Mouse (Mus musculus): Measurements from ENCODE around the gene Rplp0. TPM values are rescaled to one million over a fixed set of nuclear protein-coding genes. Genes with fewer than 3 reads are reported as not detected.

Gene Rplp0
- total RNA-seq, 2 experiments from 2014 or later: 780 to 872 TPM

DNA sequence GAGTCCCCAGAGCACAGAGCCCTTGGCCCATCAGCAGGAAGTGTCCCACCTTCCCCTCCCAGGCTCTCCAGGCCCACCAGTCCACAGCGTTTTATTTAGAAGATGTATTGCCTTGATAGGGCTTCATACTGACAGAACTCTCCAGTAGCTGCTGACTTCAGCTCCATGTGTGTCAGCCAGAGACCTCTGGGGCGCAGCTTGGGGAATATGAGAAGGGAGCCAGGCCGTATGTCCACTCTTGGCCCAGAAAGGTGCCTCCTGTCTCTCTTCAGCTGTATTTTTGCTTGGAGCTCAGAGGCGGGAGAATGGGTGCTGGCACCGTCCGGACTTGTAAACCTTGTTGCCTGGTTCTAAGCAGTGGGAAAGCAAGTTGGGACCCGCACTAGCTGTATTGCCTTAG is 11.8 kb upstream of the Rplp0 start:
- no peak for DNase-seq
- intact Hi-C loops (cut with DNase I; ENCODE audit: low total_unique reads): no loop called here

DNA sequence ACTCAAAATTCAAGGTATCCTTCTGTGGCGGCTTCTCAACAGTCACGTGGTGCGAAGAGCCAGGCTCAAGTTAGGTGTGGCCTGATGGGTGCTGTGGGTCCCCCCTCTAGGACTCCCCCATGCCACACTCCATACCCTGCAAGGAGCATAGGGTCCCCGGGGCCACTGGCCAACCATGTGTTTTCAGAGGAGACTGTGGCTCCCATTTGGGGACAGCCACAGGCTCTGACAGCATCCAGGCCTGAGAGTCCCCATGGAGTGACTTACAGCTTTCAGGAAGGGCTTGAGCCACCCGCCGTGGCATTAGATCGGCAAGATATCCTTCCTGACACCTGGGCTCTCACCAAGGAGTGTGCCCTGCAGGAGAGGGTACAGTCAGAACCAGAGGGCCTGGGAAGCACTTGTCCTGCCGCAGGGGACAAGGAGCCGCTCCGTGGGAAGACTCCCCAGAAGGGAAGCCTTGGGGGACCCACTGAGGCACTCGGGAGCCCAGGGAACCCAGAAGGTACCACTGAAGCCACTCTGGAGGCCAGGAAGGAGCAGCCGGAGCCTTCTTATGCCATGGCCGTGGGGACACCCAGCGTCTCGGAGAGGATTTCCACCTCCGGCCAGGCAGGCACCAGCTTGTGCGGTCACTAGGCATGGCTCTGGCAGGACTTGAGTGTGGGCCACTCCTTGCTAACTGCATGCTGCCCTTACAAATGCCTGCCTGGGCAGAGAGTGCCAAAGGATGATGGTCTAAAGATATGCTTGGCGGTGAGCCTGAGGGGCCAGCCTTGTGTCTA is 10.6 kb upstream of the Rplp0 start:
- no peak for DNase-seq
- intact Hi-C loops (cut with DNase I; ENCODE audit: low total_unique reads): no loop called here

DNA sequence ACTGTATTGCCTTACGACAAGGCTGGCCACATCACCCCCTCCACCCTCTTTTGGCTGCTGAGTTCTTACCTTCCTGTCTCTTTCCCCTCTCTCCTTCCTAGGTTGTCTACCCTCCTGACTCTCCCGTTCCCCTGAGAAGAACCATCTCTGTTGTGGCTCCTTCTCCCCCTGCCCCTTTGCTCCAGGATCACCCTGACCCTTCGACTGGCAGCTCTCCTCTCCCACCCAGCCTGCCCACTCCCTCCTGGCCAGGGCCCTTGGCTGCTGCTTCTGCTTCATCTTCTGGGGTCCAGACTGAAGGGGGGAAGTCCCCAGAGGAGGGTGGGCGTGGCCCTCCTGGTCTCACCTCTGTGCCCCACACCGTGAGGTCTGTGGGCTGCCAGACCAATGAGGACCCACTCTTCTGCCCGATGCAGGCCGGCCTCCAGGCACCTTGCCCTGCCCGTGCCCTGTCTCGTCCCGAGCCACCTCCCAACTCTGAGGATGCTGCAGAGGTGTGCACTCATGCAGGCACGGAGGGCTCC is 8.7 kb upstream of the Rplp0 start:
- intact Hi-C loops (cut with DNase I; ENCODE audit: low total_unique reads): loop anchor here (5.0 kb wide), 1 partner anchor 48 kb away; no protein-coding TSS in a partner anchor

DNA sequence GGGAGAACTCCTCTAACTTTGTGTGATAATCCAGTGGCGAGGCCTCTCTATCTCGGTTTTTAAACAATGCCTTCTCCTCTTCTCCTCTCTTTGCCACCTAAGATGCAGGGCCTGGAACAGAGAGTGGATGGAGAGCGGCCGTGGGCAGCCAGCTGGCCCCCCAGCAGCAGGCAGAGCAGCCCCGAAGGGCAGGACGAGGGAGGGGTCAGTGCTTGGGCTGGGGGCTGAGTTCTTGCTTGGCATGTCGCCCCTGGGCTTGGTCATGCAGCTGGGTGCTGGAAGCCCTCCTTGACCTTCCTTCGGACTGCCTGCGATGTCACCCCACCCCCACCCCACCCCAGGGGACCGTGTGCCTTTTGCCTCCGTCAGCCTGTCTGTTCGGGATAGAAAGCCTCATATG is 7.9 kb upstream of the Rplp0 start:
- no peak for DNase-seq
- intact Hi-C loops (cut with DNase I; ENCODE audit: low total_unique reads): loop anchor here (5.0 kb wide), 1 partner anchor 49 kb away; no protein-coding TSS in a partner anchor

More for the DNA sequence above, 8.7 kb upstream of the Rplp0 start:
- DNase-seq: no peak

DNA sequence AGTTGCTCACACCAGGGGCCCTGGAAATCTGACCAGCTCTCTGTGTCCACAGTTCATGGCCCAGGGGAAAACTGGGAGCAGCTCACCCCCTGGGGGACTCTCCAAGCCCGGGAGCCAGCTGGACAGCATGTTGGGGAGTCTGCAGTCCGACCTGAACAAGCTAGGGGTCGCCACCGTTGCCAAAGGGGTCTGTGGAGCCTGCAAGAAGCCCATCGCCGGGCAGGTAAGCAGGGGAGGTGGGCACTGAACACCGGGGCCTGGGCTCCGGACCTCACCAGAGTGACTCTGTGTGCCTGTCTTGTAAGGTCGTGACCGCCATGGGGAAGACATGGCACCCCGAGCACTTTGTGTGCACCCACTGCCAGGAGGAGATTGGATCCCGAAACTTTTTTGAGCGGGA is 7.5 kb upstream of the Rplp0 start:
- intact Hi-C loops (cut with DNase I; ENCODE audit: low total_unique reads): loop anchor here (5.0 kb wide), 1 partner anchor 49 kb away; no protein-coding TSS in a partner anchor
- DNase-seq: no peak

DNA sequence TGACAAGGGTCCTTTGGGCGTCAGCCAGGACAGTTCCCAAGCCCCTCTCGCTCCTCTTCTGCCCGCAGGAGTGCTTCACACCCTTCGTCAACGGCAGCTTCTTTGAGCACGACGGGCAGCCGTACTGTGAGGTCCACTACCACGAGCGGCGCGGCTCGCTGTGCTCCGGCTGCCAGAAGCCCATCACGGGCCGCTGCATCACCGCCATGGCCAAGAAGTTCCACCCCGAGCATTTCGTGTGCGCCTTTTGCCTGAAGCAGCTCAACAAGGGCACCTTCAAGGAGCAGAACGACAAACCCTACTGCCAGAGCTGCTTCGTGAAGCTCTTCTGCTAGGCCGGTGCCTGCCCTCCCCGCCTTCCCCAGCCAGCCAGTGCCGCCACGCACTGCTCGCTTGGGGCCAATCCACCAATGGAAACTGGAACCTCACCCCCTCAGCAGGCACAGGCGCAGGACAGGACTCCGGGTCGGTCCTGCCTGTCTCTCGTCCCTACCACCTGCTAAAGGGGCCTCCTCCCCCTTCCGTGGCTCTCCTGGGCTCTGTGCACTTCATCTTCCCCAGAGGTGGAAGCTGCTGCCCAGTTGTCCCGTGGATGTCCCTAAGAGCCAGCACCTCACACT is 5.4 kb upstream of the Rplp0 start:
- DNase-seq: no peak
- intact Hi-C loops (cut with DNase I; ENCODE audit: low total_unique reads): loop anchor here (5.0 kb wide), 1 partner anchor 52 kb away; no protein-coding TSS in a partner anchor

DNA sequence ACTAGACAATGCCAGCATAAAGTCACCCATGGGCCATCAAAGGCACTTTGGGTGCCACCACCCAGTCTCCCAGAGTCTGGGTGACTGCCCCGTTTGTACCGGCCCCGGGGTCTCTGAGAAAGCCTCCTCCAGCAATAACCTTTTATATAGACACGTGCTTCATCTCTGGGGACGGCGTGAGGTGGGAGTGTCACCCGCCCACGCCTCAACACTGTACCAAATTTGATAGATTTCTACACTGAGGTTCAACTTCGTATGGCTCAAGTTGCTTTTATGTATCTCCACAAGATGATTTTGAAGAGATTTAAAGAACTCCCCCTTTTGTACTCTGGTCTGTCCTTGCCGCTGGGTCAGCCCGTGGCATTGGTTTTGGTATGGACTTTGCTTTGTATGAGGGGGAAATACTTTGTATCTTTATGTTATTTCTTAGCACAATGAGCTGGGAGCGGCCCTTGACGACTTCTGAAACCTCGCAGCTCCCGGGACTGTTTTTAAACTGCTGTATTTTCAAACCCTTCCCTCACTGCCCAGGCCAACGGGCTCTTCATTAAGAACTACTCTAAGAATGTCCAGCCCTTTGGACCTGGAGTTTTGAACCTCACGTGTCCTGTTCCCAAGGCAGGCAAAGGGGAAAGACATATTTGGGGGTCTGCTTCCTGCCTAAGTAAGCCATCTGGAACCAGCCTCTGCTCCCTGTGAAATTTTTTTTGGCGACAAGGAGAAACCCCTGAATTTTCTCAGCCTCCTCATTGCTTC is 4.6 kb upstream of the Rplp0 start:
- no peak for DNase-seq
- intact Hi-C loops (cut with DNase I; ENCODE audit: low total_unique reads): loop anchor here (5.0 kb wide), 1 partner anchor 52 kb away; no protein-coding TSS in a partner anchor

DNA sequence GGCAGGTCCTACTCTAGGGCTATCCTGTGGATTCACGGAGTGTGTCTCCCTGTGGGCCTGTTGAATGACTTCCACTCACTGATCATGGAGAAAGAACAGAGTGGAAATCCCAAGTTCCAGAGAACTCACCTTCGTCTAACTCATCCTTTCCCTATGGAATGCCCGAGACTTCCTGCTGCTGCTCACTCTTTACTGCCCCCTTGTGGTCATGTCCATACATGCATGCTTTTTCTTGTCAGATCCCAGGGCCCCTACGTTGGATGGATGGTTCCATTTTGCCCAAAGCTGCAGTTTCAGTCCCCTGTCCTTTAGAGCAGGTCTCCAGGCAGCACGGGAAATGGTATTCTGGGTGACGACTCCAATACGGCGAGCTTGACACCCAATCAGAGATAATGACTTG is 3.0 kb upstream of the Rplp0 start:
- peak; percentile 67 for DNase-seq
- intact Hi-C loops (cut with DNase I; ENCODE audit: low total_unique reads): no loop called here

DNA sequence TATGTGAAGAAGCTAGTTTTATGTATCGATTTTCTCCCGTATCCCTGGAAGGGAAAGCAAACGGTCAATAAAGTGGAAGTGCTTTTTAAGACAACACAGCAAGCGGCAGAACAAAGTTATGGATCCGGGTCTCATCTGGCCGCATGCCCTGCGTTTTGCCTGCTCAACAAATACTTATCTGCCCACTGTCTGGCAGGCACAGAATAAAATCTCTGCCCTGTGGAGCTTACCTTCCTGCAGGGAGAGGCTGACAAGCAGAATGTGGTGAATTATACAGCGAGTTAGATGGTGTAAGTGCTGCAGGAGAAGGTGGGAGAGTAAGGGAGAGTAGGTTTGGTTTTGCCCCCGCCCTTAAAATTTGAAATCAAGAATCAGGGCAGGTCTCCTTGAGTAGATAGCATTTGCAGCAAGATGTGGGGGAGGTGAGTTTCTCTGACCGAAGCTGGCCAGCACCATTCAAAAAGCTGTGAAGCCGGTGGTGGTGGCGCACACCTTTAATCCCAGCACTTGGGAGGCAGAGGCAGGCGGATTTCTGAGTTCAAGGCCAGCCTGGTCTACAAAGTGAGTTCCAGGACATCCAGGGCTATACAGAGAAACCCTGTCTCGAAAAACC is 979 bp upstream of the Rplp0 start:
- no peak for DNase-seq
- intact Hi-C loops (cut with DNase I; ENCODE audit: low total_unique reads): no loop called here

DNA sequence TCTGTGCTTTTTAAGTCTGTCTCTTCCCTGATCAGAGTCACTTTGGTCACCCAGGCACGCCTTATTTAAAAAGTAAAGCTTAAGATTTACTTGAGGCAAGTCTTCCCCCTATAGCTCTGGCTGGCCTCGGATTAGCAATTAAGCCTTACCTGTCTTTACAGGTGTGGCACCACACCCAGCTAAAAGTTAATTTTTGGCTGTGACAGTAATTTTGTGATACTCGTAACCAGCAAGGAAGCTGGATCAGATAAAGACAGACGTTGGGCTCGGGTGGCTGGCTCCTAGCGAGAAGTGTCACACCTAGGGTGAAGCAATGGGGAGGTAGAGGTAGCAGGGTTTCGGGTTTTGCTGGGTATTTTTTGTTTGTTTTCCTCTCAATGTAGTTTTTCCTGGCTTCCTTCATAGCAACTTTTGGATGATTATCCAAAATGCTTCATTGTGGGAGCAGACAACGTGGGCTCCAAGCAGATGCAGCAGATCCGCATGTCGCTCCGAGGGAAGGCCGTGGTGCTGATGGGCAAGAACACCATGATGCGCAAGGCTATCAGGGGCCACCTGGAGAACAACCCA is 1.2 kb downstream of the Rplp0 start:
- DNase-seq: no peak
- intact Hi-C loops (cut with DNase I; ENCODE audit: low total_unique reads): no loop called here

DNA sequence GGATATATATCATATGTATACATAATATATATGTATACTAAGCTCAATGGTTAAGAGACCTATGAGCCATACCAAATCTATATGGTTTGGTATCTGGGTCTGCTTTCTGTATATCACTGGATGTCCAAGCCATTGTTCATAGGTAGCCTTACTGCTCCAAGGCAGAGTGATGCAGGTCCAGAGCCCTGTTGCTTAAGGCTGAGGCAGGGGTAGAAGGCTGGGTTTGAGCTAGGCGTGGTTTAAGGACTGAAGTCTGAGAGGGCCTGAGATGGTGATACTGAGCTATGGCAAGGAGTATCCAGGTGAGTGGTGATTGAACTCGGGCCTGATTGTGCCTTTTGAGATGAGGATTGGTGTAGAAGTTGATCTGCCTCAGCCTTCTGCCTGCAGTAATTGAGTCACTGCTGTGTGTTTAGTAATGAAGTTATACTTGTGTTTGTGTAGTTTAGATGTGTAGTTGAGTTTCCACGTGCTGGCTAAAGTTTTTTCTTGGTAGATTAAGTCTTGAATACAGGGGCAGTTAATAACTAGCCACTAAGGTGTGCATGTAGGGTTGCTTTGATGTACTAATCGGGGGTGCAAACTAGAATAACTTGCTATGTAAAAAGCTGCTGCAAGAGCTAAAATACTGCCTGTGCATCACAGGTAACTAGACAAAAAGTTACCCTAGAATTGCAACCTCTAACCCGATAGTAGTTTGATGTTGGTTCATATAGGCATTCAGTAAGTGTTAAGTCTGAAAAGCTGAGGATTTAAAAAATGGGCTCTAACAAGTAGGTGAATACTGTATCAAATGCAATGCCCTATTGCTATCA is 4.7 kb downstream of the Rplp0 start:
- intact Hi-C loops (cut with DNase I; ENCODE audit: low total_unique reads): no loop called here
- no peak for DNase-seq

DNA sequence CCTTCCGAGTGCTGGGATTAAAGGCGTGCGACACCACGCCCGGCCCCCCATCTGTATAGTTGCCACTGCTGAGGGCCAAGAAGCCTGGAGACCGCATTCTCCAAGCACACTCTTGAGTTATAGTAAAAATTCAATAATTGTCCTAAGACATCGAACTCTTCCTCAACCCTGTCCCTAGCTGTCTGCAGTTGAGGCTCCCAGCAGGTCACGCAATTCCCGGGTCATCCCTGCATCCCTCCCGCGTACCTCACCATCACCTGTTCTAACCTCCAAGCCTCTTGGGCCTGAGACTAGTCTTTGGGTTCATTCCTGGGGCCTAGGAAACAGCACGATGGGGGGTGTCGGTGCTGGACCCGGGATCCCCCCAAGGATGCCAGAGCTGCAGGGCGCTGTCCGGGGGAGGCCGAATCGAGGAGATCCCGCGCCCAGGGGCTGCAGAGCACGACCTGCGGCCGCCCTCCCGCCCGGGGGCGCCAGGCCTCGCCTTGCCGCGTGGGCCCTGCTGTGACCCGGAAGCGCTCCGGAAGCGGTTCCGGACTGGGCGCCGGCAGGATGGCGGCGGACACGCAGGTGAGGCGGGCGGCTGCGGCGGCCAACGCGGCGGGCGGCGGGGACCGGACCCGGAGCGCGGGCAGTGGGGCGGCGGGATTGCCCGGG is 5.6 kb downstream of the Rplp0 start, which contains the start of gene Gcn1l1:
Gene Gcn1l1, plus strand, starts transcription at position 518 of the 657 bp plus-strand sequence.
- DNase-seq: peak; percentile 82

DNA sequence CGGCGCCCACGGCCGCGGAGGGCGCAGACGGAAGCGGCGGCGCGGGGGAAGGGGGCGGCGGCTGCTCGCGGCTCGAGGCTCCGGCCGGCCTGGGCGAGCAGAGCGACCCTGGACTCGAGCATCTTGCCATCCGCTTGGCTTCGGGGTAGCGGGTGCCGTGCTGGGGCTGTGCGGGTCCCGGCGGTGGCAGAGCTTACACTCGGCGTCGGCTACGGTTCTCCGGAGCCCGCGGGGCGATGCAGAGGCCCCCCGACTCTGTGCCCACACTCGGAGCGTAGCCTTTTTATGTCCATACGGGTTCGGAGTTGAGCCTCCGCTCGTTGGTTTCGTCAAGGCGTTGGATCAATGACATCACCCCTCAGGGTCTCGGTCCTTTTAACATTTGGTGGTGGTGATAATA is 6.1 kb downstream of the Rplp0 start:
- no peak for DNase-seq
- intact Hi-C loops (cut with DNase I; ENCODE audit: low total_unique reads): no loop called here

More for the DNA sequence above, 5.6 kb downstream of the Rplp0 start, which contains the start of gene Gcn1l1:
- intact Hi-C loops (cut with DNase I; ENCODE audit: low total_unique reads): no loop called here

DNA sequence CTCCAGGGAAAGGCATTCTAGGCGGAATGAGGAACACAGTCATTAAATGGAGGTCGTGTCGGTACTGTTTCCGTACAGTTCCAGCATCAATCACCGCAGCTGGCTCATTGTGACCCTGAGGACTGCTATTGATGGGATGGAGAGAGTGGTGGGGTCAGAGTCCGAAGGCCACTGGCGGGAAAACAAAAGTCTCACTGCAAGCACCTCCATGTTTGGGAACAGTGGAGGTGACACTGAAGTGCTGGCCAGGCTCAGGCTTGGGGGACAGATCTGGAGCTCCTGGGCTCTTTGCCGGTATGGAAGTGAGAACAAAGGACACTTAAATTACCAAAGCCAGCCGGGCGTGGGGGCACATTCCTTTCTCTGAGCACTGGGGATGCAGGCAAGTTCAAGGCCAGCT is 9.4 kb downstream of the Rplp0 start:
- intact Hi-C loops (cut with DNase I; ENCODE audit: low total_unique reads): no loop called here
- no peak for DNase-seq

DNA sequence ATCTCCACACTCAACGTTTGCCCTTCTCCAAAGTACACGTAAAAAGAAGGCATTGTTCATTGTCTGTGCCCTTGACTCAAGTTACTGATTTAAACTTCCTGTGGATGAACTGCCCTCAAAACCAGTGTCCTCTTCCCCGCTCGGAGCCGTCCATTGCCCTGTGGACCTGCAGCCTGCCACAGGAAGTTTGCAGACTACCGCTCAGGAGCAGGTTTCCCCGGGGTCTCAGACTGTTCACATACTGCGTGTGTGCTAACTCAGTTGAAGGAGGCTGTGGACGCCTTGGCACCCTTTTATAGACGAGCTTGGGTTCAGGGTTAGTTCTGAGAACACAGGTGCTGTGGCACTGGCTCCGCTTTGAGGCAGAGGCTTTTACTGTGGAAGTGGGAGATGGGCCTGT is 10.0 kb downstream of the Rplp0 start:
- intact Hi-C loops (cut with DNase I; ENCODE audit: low total_unique reads): no loop called here
- DNase-seq: no peak

DNA sequence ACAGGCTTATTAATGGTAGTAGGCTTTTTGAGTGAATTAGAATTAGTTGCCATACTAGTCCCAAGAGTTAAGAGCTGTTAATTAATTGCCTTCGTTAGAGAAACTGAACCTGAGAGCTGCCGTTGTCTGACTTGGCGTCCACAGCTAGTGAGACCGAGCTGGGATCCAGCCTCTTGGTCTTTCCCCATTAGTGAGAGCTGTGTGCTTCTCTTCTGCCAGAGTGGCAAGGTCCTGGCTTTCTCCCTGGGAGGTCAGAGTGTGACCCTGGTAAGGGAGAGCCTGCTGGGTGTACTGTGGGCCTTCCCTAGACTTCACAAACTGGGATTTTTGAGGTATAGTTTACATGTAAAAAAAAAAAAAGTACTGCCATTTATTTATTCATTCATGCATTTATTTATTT is 10.5 kb downstream of the Rplp0 start:
- no peak for DNase-seq
- intact Hi-C loops (cut with DNase I; ENCODE audit: low total_unique reads): no loop called here

DNA sequence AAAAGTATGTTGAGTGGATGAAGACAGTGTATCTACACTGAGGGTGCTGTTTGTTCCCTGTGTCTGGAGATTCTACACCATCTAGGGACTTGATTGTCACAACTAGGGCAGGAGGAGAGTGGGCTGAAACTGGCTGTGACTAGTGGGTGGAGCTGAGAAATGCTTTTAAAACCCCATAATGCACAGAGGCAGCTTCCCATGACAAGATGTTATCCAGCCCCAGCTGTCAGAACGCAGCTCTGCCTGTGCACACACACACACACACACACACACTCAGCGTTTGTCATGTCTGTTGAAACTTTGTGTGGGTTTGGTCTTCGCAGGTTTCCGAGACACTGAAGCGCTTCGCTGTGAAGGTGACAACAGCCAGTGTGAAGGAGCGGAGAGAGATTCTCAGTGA is 11.8 kb downstream of the Rplp0 start:
- intact Hi-C loops (cut with DNase I; ENCODE audit: low total_unique reads): no loop called here
- DNase-seq: no peak

Measured in gastrocnemius, postnatal 14 days (tissue).